Mouse (Mus musculus) hindbrain, postnatal 0 days (tissue): ENCODE results near the gene Dapl1. TPM values are rescaled to one million over a fixed set of nuclear protein-coding genes. Genes with fewer than 3 reads are reported as not detected.

Source experiments
- ATAC-seq: fragments of 200-750 bp; cut with Nextera tagmentation; 2 replicates; pipeline ENCODE4 v1.8.0; 2017; ENCODE audit warnings: mild to moderate bottlenecking, moderate TSS enrichment, moderate library complexity
- DNase-seq: peaks from one replicate; pipeline ENCODE4 v3.0.0-alpha.2; 2015; ENCODE audit warnings: low spot score
- H3K27ac ChIP-seq: fragments of 300-500 bp; sonication (generic); 2 replicates; pipeline ENCODE4 v1.5.1; 2014; ENCODE audit warnings: mild to moderate bottlenecking
- H3K27me3 ChIP-seq: fragments of 300-500 bp; sonication (generic); 2 replicates; pipeline ENCODE4 v1.6.1; 2014; ENCODE audit warnings: low read length, mixed read lengths; ENCODE audit not compliant: insufficient read depth
- H3K36me3 ChIP-seq: fragments of 300-500 bp; sonication (generic); 2 replicates; pipeline ENCODE4 v1.6.1; 2014; ENCODE audit warnings: low read length, mixed read lengths; ENCODE audit not compliant: insufficient read depth
- H3K4me1 ChIP-seq: fragments of 300-500 bp; sonication (generic); 2 replicates; pipeline ENCODE4 v1.6.1; 2014; ENCODE audit warnings: antibody characterized with exemption, low read length, mixed read lengths; ENCODE audit not compliant: insufficient read depth
- H3K4me2 ChIP-seq: fragments of 300-500 bp; sonication (generic); 2 replicates; pipeline ENCODE4 v1.6.1; 2014; ENCODE audit warnings: low read depth, mild to moderate bottlenecking, low read length, moderate library complexity, mixed read lengths
- H3K4me3 ChIP-seq: fragments of 300-500 bp; sonication (generic); 2 replicates; pipeline ENCODE4 v1.5.1; 2014; ENCODE audit warnings: low read length
- H3K9ac ChIP-seq: fragments of 300-500 bp; sonication (generic); replicated peaks from 2 replicates; pipeline ENCODE4 v1.6.1; 2014; ENCODE audit warnings: mild to moderate bottlenecking, low read length, moderate library complexity, mixed read lengths
- H3K9me3 ChIP-seq: fragments of 300-500 bp; sonication (generic); 2 replicates; pipeline ENCODE4 v1.6.1; 2016; ENCODE audit warnings: low read length, mixed read lengths
- CTCF ChIP-seq: IDR thresholded peaks from 2 replicates; pipeline ENCODE4 v1.5.1; 2016; ENCODE audit warnings: antibody characterized with exemption, control low read depth, low read depth
- WGBS: fragments of 180-500 bp; shearing (Covaris S2); extraction: QIAGEN DNeasy Blood & Tissue Kit; methylation state at CpG from one replicate; pipeline ENCODE4 v1.1.7; 2014; 5-methylcytosine and 5-hydroxymethylcytosine counted together
- polyA plus RNA-seq: library from polyadenylated mRNA; unstranded; fragments of >200 nt; fragmentation: Nextera tagmentation; extraction: Ambion mirVana; gene quantifications from 2 replicates; pipeline ENCODE4 v1.2.1, GENCODE M21; 2015
- total RNA-seq: library from RNA; depleted of rRNA; stranded (reverse); fragments of >200 nt; gene quantifications from 2 replicates; pipeline ENCODE4 v1.2.3, GENCODE M21; 2014; rRNA removed

Dapl1 gene
- total RNA-seq (6.8 TPM in 1 of 2 replicates, not detected in the other), polyA plus RNA-seq (5.6 and 5.9 TPM in 2 replicates)

- H3K4me1 ChIP-seq: 0 out of 2 replicates have a peak, but pooled peaks cover 8% of the 10 kb centered on the region
- H3K4me3 ChIP-seq: no peak within 1 kb of the TSS
- H3K27me3 ChIP-seq: no peaks in the 10 kb centered on the region
- no peaks in the 10 kb centered on the region for H3K9me3 ChIP-seq
- no peak within 1 kb of the TSS for H3K27ac ChIP-seq
- H3K4me2 ChIP-seq: no peak within 1 kb of the TSS
- no peak within 1 kb of the TSS for H3K9ac ChIP-seq
- no peaks in the 10 kb centered on the region for H3K36me3 ChIP-seq
- WGBS: 41% methylated on average over 9 of the region's 9 CpGs
- DNase-seq: peak; percentile 83
- no peak for TF ChIP-seq CTCF
- ATAC-seq: peak; percentile 76
Observed at GRCm38 (mm10) chr2:59484438-59484837, at the start of gene Dapl1. Dapl1 (plus strand) TSS chr2:59484653.

DNA sequence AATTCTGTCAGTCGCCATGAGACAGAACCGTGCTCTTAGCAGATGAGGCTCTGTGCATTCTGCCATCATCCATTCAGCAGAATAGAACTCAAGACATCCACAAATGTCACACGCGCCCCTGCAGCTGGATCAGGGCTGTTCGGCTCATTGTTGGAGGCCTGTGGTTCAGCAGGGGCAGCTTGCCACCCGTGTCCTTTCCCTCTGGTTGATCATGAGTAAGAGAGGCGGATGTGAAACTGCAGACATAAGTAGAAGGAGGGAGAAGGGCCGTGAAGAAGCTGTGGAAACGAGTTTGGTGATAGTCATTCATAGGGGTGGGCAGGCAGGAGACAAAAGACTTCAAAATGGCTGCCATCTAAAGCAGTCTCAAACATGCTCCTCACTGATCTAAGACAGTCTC is 49.6 kb upstream of the Dapl1 start:
- no peak for ATAC-seq
- H3K9me3 ChIP-seq: no peaks in the 10 kb centered on the region
- no peak for TF ChIP-seq CTCF
- H3K9ac ChIP-seq: no peak overlapping the region
- no peaks in the 10 kb centered on the region for H3K27me3 ChIP-seq
- DNase-seq: no peak
- no peak overlapping the region for H3K27ac ChIP-seq
- H3K4me2 ChIP-seq: no peak overlapping the region
- 0 out of 2 replicates have a peak, but pooled peaks cover 3% of the 10 kb centered on the region for H3K4me1 ChIP-seq
- H3K36me3 ChIP-seq: no peaks in the 10 kb centered on the region
- no peak overlapping the region for H3K4me3 ChIP-seq
- WGBS: 92% methylated on average over 9 of the region's 9 CpGs

DNA sequence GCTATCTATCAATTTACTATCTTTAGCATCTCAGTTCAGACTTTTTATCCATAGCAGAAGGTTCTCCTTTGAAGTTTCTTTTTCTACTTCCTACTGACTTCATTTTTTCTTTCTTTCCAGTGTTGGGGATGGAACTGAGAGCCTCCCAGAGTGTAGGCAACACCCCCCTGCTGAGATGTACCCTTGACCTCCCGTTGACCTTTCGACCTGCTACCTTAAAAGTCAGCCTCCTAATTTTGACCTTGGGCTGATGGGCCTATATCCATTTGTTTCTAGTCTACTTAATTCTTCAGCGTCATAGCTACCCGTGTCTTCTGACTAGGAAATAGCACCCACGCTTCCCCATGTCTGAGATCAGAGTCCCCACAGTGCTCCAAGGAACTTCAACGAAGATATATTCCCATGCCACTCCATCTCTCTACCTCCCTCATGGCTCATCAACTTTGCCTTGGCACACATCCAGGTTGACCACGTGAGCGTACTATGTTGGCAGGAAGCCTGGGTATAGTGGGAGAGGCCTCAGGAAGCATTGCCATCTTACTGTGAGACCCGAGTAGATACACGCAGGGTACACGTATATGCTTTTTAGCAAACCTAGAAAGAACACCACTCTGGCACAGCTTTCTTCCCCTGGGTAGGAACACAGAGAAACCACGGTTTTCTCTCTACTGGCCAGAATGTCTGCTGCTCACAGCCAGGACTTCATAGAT is 46.6 kb upstream of the Dapl1 start:
- Histone ChIP-seq H3K9ac (no peak overlapping the region), H3K27ac (peak overlapping the region; percentile 48; the same call in 1 of the 2 replicates), H3K4me1 (0 out of 2 replicates have a peak, but pooled peaks cover 3% of the 10 kb centered on the region), H3K4me2 (peak overlapping the region; percentile 48), H3K36me3 (no peaks in the 10 kb centered on the region), H3K9me3 (no peaks in the 10 kb centered on the region), H3K4me3 (peak overlapping the region; percentile 9; the same call in 1 of the 2 replicates), H3K27me3 (no peaks in the 10 kb centered on the region)
- ATAC-seq: peak; percentile 62
- 44% methylated on average over 12 of the region's 12 CpGs for WGBS
- DNase-seq: peak; percentile 89
- no peak for TF ChIP-seq CTCF

- 15% methylated on average over 10 of the region's 10 CpGs for WGBS
- Histone ChIP-seq H3K27ac (no peak overlapping the region), H3K9me3 (no peaks in the 10 kb centered on the region), H3K27me3 (no peaks in the 10 kb centered on the region), H3K4me3 (no peak overlapping the region), H3K4me1 (0 out of 2 replicates have a peak, but pooled peaks cover 3% of the 10 kb centered on the region), H3K36me3 (no peaks in the 10 kb centered on the region), H3K9ac (no peak overlapping the region), H3K4me2 (peak overlapping the region; percentile 48)
- DNase-seq: peak; percentile 93
- TF ChIP-seq CTCF: peak; percentile 82
- peak; percentile 68 for ATAC-seq
Observed at GRCm38 (mm10) chr2:59438479-59438935, 45.9 kb upstream of the Dapl1 start.

DNA sequence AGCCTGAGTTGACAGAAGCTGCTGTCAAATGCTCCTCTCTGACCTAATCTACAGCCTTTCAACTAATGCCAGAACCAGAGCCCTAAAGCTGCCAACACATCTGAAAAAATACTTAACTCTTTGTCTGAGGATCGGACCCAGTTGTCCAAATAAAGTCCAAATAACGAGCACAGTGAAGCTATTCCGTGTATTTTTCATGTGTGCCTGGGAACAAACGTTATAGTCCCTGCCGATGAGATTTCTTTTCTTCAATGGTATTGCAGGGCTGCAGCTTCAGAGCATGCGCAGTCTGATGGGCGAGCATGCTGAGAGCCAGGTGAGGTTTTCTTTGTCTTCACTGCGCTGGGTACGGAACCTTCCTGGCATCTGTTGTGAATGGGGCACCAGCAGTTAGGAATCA is 44.6 kb upstream of the Dapl1 start:
- H3K4me2 ChIP-seq: no peak overlapping the region
- H3K9ac ChIP-seq: no peak overlapping the region; the same call in 1 of the 2 replicates
- ATAC-seq (no peak), DNase-seq (no peak)
- H3K36me3 ChIP-seq: no peaks in the 10 kb centered on the region
- 75% methylated on average over 9 of the region's 9 CpGs for WGBS
- no peak overlapping the region for H3K27ac ChIP-seq
- H3K4me3 ChIP-seq: no peak overlapping the region
- no peaks in the 10 kb centered on the region for H3K9me3 ChIP-seq
- H3K27me3 ChIP-seq: no peaks in the 10 kb centered on the region
- no peak for TF ChIP-seq CTCF
- H3K4me1 ChIP-seq: 0 out of 2 replicates have a peak, but pooled peaks cover 3% of the 10 kb centered on the region

- Histone ChIP-seq H3K27ac (no peak overlapping the region), H3K9me3 (no peaks in the 10 kb centered on the region), H3K4me3 (no peak overlapping the region), H3K4me2 (no peak overlapping the region), H3K4me1 (0 out of 2 replicates have a peak, but pooled peaks cover 3% of the 10 kb centered on the region), H3K36me3 (no peaks in the 10 kb centered on the region), H3K9ac (no peak overlapping the region), H3K27me3 (no peaks in the 10 kb centered on the region)
- 43% methylated on average over 5 of the region's 5 CpGs for WGBS
- DNase-seq (peak; percentile 61), ATAC-seq (no peak)
- TF ChIP-seq CTCF: peak; percentile 79
Observed at GRCm38 (mm10) chr2:59440481-59440880, 44.0 kb upstream of the Dapl1 start.

DNA sequence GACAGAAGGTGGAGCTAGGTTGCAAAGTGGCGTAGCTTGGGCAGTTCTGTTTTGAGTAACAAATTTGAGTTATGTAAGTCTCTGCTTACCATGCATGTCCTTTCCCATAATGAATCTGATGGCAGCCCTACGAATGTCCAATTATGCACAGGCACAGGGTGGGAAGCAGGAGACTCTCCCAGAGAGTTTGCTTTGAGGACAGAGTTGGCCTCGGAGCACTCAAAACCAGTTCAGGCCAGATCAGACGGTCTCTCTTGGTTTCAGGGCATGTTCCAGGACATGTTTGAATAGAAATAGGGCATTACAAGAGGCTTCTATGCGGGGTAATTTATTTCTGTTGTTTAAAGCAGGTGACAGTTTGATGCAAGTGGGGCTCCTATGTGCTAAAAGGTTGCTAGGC is 42.8 kb upstream of the Dapl1 start:
- no peak for ATAC-seq
- Histone ChIP-seq H3K9ac (no peak overlapping the region), H3K36me3 (no peaks in the 10 kb centered on the region)

More for the DNA sequence above, 42.8 kb upstream of the Dapl1 start:
- DNase-seq: no peak
- Histone ChIP-seq H3K4me1 (0 out of 2 replicates have a peak, but pooled peaks cover 5% of the 10 kb centered on the region), H3K4me3 (no peak overlapping the region), H3K27me3 (no peaks in the 10 kb centered on the region), H3K27ac (no peak overlapping the region), H3K9me3 (no peaks in the 10 kb centered on the region), H3K4me2 (no peak overlapping the region)
- WGBS: 79% methylated on average over 5 of the region's 5 CpGs
- no peak for TF ChIP-seq CTCF
